Mouse (Mus musculus) embryonic facial prominence, embryonic 15.5 days (tissue): Measurements from ENCODE around the gene Gm36028. TPM values are rescaled to one million over a fixed set of nuclear protein-coding genes. Genes with fewer than 3 reads are reported as not detected.

Source experiments
- ATAC-seq: fragments of 200-750 bp; cut with Nextera tagmentation; 2 replicates; pipeline ENCODE4 v1.8.0; 2017; ENCODE audit warnings: low read depth, moderate TSS enrichment; ENCODE audit not compliant: insufficient number of reproducible peaks, low FRiP score, low TSS enrichment
- H3K27ac ChIP-seq: fragments of 300-500 bp; sonication (generic); replicated peaks from 2 replicates; pipeline ENCODE4 v1.5.1; 2015; ENCODE audit warnings: mild to moderate bottlenecking, inconsistent platforms
- H3K27me3 ChIP-seq: fragments of 300-500 bp; sonication (generic); 2 replicates; pipeline ENCODE4 v1.6.1; 2015; ENCODE audit warnings: inconsistent platforms
- H3K36me3 ChIP-seq: fragments of 300-500 bp; sonication (generic); 2 replicates; pipeline ENCODE4 v1.6.1; 2015; ENCODE audit warnings: mild to moderate bottlenecking, inconsistent platforms
- H3K4me1 ChIP-seq: fragments of 300-500 bp; sonication (generic); 2 replicates; pipeline ENCODE4 v1.6.1; 2015; ENCODE audit warnings: inconsistent platforms
- H3K4me2 ChIP-seq: fragments of 300-500 bp; sonication (generic); replicated peaks from 2 replicates; pipeline ENCODE4 v1.6.1; 2015; ENCODE audit warnings: mild to moderate bottlenecking, inconsistent platforms
- H3K4me3 ChIP-seq: fragments of 300-500 bp; sonication (generic); replicated peaks from 2 replicates; pipeline ENCODE4 v1.5.1; 2015; ENCODE audit warnings: mild to moderate bottlenecking, inconsistent platforms
- H3K9ac ChIP-seq: fragments of 300-500 bp; sonication (generic); 2 replicates; pipeline ENCODE4 v1.6.1; 2015; ENCODE audit warnings: inconsistent platforms
- H3K9me3 ChIP-seq: fragments of 300-500 bp; sonication (generic); replicated peaks from 2 replicates; pipeline ENCODE4 v1.6.1; 2016; ENCODE audit warnings: inconsistent platforms
- WGBS: fragments of 180-500 bp; shearing (Covaris S2); methylation state at CpG from one replicate; pipeline ENCODE4 v1.1.7; 2015; 5-methylcytosine and 5-hydroxymethylcytosine counted together
- polyA plus RNA-seq: library from polyadenylated mRNA; unstranded; fragments of >200 nt; fragmentation: Nextera tagmentation; extraction: Ambion mirVana; gene quantifications from 2 replicates; pipeline ENCODE4 v1.2.1, GENCODE M21; 2015

Gene Gm36028
- polyA plus RNA-seq, 1 experiment from 2014 or later, result 0.19 TPM

DNA sequence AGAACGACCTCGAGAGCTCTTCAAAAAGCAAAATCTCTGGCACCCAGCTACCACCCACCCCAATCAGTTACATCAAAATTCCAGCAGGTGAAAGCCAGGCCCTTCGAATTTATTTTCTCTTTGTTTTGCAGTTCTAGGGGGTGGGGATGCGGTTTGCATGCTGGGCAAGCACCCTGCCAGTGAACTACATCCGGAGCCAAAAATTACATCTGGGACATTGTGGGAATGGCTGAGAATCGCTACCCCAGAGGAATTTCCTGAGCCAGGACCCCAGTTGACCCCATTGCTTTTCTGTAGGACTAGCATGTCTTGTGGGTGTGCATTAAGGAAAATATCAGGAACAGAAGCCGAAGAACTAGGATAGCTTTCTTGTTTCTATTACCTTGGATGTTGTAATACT, 29.9 kb downstream of the Gm36028 start:
- H3K9ac ChIP-seq, result no peak overlapping the region
- H3K36me3 ChIP-seq, result peaks cover 87% of the 10 kb centered on the region
- H3K27me3 ChIP-seq, result no peaks in the 10 kb centered on the region
- H3K4me3 ChIP-seq, result no peak overlapping the region
- H3K4me1 ChIP-seq, result no peaks in the 10 kb centered on the region
- no peaks in the 10 kb centered on the region for H3K9me3 ChIP-seq
- WGBS, result 74% methylated on average over 7 of the region's 7 CpGs
- no peak overlapping the region for H3K4me2 ChIP-seq
- no peak for ATAC-seq
- no peak overlapping the region for H3K27ac ChIP-seq

DNA sequence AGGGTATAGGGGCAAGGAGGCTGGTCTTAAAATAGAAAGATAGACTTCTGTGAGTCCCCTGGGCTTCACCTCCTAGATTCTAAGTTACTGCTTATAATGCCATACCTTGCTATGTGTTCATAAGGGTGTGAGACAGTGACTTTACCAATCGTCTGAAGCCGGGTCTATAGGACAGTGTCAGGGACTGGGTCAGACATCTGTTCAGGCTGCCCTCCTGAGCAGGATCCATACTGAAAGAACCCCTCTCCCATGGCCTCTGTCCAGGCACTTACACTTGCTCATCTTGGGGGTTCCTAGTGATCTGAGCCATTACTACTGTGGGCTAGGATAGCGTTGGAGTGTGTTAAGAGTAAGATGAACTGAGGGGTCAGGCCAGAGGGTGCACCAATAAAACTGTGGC, 34.7 kb downstream of the Gm36028 start:
- Histone ChIP-seq H3K27ac (no peak overlapping the region), H3K4me3 (no peak overlapping the region), H3K27me3 (no peaks in the 10 kb centered on the region), H3K9me3 (no peaks in the 10 kb centered on the region), H3K36me3 (peaks cover 94% of the 10 kb centered on the region), H3K4me2 (no peak overlapping the region), H3K9ac (no peak overlapping the region), H3K4me1 (no peaks in the 10 kb centered on the region)
- WGBS, result 92% methylated on average over 3 of the region's 3 CpGs
- no peak for ATAC-seq

DNA sequence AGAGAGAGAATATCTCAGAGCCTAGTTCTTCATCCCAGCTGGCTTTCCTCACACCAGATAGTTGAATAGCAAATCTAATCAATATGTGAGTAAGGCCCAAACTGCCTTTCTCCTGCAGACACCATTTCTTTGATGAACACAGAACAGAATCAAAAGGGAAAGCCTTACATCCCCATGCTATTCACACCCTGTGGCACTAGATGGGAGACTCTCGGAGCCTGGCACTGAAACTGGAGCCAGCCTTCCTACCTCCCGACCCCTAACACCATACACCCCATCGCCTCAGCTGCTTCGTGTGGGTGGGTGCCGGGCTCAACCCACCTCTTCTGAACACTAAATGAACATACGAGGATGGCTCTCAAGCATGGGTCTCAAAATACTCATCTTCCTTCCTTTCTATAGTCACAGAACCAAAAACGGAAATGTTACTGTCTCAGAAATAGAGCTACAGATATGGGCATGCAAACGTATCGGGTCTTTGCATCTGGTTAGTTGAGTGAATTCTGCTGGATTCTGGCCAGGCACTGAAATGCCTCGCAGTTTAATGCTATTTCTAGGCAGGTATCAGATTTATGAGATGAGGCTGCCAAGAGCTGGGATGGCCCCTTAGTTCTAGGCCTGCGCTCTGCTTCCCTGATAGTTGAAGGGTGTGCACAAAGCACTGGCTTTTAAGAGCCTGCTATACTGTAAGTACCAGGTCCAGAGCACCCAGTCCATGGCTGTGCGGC, 36.0 kb downstream of the Gm36028 start:
- WGBS, result 82% methylated on average over 12 of the region's 12 CpGs
- Histone ChIP-seq H3K27me3 (no peaks in the 10 kb centered on the region), H3K36me3 (peaks cover 93% of the 10 kb centered on the region), H3K9me3 (no peaks in the 10 kb centered on the region), H3K27ac (no peak overlapping the region), H3K4me1 (no peaks in the 10 kb centered on the region), H3K4me3 (no peak overlapping the region), H3K4me2 (no peak overlapping the region), H3K9ac (no peak overlapping the region)
- no peak for ATAC-seq

DNA sequence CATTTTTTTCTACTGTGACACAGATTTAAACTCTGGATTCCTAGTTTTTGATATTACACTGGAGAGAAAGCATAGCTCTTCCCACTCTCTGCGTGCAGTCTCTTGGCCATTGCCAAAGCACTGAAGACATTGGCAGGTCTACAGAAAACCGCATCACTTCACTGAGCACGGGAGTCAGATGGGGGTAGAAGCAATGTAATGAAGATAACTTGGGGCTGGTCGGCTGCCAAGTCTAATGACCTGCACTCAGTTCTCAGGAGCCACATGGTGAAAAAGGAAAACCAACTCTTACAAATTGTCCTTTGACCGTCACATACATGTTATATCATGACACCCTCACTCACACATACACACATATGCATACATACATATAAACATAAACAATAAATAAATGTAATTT, 37.0 kb downstream of the Gm36028 start:
- H3K4me1 ChIP-seq, result no peaks in the 10 kb centered on the region
- no peak overlapping the region for H3K27ac ChIP-seq
- H3K4me2 ChIP-seq, result no peak overlapping the region
- no peaks in the 10 kb centered on the region for H3K9me3 ChIP-seq
- peaks cover 88% of the 10 kb centered on the region for H3K36me3 ChIP-seq
- 78% methylated on average over 5 of the region's 5 CpGs for WGBS
- H3K9ac ChIP-seq, result no peak overlapping the region
- H3K27me3 ChIP-seq, result no peaks in the 10 kb centered on the region
- H3K4me3 ChIP-seq, result no peak overlapping the region
- no peak for ATAC-seq

DNA sequence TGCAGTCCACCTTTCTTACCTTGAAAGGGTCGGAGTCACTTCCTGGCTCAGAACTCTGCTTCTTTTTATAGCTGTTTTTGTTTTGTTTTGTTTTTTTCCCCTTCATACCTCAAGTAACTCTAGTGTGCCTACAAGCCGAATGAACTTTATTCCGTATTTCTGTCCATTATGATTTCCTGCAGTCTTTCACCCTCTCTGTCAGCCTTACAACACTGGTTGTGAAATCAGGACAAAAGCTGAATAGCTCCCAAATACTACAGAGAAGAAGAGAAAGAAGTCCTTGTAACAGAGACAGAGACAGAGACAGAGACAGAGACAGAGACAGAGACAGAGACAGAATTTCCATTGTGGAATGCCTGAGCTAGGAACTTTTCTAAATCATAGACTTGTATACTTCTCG, 43.0 kb downstream of the Gm36028 start:
- no peak for ATAC-seq
- Histone ChIP-seq H3K4me3 (no peak overlapping the region), H3K27ac (no peak overlapping the region), H3K9me3 (no peaks in the 10 kb centered on the region), H3K9ac (no peak overlapping the region), H3K36me3 (peaks cover 60% of the 10 kb centered on the region), H3K4me2 (no peak overlapping the region), H3K27me3 (no peaks in the 10 kb centered on the region), H3K4me1 (peaks cover 18% of the 10 kb centered on the region)
- 85% methylated on average over 4 of the region's 4 CpGs for WGBS

DNA sequence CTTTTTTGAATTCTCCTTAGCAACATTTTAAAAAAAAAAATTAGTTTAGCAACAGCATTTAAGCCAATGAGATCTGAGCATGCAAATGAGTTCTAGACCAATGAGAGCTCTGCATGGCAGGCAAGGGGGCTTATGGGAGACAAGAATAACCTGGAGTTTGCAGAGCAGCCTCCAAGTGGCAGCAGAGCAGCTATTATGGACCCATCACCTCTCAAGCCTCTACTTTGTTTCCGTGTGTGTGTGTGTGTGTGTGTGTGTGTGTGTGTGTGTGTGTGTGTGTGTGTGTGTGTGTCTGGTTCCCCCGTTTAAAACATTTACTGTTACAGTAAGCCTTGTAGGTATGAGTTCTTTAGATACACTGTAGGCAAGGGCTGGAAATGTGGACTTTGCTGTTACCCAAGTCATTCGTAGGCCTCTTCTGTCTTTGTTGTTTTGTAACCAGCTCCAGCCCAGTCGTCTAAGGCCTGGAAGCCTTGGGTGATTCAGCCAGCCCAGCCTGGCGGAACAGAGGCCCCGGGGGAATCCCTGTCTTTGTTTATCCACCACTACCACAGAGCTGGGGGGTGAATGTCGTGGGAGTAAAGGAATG, 46.5 kb downstream of the Gm36028 start:
- Histone ChIP-seq H3K27ac (peak overlapping the region; percentile 84), H3K4me3 (no peak overlapping the region), H3K4me1 (peaks cover 36% of the 10 kb centered on the region), H3K27me3 (no peaks in the 10 kb centered on the region), H3K36me3 (peaks cover 35% of the 10 kb centered on the region), H3K4me2 (peak overlapping the region; percentile 19; the same call in 1 of the 2 replicates), H3K9me3 (no peaks in the 10 kb centered on the region), H3K9ac (no peak overlapping the region)
- ATAC-seq, result peak; percentile 91
- WGBS, result 12% methylated on average over 7 of the region's 7 CpGs

DNA sequence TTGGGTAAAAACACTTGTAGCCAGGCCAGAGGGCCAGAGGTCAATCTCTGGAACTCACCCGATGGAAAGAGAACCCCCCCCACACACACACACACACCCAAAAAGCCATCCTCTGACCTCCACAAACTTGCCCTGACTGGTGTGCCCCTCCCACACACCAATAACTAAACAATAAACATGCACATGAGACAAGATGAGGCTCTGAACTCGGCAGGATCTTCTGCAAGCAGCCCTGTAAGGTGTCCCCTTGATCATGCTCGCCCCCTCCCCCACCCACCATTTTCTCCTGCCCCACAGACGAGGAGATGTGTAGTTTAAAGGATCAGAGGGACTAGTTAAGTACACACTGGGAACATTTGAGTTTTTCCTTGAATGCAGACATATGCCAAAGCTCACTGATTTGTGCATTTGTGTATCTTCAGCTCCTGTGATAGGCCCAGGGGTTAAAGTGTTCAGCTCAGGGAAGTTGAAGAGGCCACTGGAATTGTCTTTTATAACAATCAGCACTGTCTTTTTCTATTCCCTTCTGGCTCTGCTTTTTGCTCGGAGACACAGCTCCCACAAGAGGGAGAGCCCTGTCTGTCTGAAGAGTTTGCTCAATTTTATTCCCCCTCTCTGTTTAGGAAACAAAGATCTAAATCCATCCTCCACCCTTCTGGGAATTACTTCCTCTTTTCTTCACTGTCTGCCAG, 47.1 kb downstream of the Gm36028 start:
- no peaks in the 10 kb centered on the region for H3K27me3 ChIP-seq
- WGBS, result 26% methylated on average over 5 of the region's 5 CpGs
- no peak overlapping the region for H3K9ac ChIP-seq
- H3K4me3 ChIP-seq, result no peak overlapping the region
- H3K36me3 ChIP-seq, result peaks cover 30% of the 10 kb centered on the region
- peak overlapping the region; percentile 84 for H3K27ac ChIP-seq
- no peak for ATAC-seq
- H3K9me3 ChIP-seq, result no peaks in the 10 kb centered on the region
- H3K4me1 ChIP-seq, result peaks cover 42% of the 10 kb centered on the region
- H3K4me2 ChIP-seq, result peak overlapping the region; percentile 19; the same call in 1 of the 2 replicates

DNA sequence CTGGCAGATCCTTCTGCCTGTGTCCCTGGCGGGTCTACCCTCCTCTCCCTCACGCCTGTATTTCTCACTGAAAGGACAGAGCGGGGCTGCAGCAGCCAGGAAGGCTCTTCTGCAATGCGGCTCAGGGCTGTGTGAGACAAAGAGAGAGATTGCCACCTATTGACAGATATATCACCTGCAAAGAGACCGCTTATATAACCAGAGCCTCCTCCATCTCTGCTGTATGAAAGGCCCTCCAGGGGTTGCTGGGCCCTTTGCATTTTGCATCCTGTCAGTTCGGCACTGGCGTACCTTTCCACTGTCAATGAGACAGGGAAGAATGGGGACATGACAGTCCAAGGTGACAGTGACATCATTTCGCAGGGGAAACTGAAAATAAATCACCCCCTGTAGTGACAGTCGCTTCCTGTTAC, 48.5 kb downstream of the Gm36028 start:
- H3K4me2 ChIP-seq, result no peak overlapping the region
- ATAC-seq, result no peak
- no peak overlapping the region for H3K4me3 ChIP-seq
- H3K27me3 ChIP-seq, result no peaks in the 10 kb centered on the region
- no peak overlapping the region for H3K9ac ChIP-seq
- H3K4me1 ChIP-seq, result peaks cover 52% of the 10 kb centered on the region
- H3K36me3 ChIP-seq, result peaks cover 17% of the 10 kb centered on the region
- H3K27ac ChIP-seq, result peak overlapping the region; percentile 39
- 58% methylated on average over 9 of the region's 9 CpGs for WGBS
- no peaks in the 10 kb centered on the region for H3K9me3 ChIP-seq

DNA sequence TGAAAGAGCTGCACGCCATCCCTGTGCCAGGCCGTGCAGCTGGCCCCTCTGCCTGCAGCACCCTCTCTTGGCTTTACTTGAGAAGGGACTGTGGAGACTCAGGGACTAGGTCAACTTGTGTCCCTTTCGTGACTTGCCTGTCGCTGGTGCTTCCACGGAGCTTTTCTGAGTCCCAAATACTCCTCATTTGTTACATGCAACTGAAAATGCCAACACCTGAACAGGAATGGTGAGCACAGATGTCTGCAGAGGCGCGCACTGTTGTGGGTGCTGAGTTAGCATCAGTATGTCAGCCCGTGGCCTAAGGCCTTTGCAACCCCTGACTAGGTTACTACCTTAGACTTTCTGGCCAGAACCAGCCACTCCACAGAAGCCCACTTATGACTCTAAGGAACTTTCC, 49.1 kb downstream of the Gm36028 start:
- H3K9ac ChIP-seq, result no peak overlapping the region
- ATAC-seq, result no peak
- H3K4me3 ChIP-seq, result no peak overlapping the region
- no peak overlapping the region for H3K4me2 ChIP-seq
- H3K9me3 ChIP-seq, result no peaks in the 10 kb centered on the region
- H3K27me3 ChIP-seq, result no peaks in the 10 kb centered on the region
- 86% methylated on average over 8 of the region's 8 CpGs for WGBS
- peaks cover 58% of the 10 kb centered on the region for H3K4me1 ChIP-seq
- H3K27ac ChIP-seq, result peak overlapping the region; percentile 39; the same call in 1 of the 2 replicates
- H3K36me3 ChIP-seq, result peaks cover 16% of the 10 kb centered on the region; the same call in 1 of the 2 replicates

DNA sequence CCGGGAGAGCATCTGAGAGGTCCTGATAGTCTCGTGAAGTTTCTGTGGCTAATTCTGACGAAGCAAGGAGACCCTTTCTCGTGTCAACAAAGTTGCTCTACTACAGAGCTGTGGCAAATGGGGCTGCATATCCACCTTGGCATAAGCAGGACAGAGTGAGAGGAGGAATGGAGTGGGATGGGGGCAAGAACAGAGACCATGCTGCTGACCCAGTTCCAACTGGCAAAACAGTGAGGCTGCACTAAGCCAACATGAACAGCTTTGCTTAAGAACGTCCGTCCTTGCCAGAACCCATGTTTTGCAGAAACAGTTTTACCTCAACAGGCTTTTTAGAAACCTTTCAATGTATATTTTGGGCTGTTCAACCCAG, 51.3 kb downstream of the Gm36028 start:
- ATAC-seq, result no peak
- Histone ChIP-seq H3K4me2 (peak overlapping the region; percentile 28; the same call in 1 of the 2 replicates), H3K27ac (peak overlapping the region; percentile 79), H3K27me3 (no peaks in the 10 kb centered on the region), H3K36me3 (peaks cover 9% of the 10 kb centered on the region), H3K4me3 (no peak overlapping the region), H3K9me3 (no peaks in the 10 kb centered on the region), H3K9ac (no peak overlapping the region), H3K4me1 (peaks cover 71% of the 10 kb centered on the region)
- 48% methylated on average over 6 of the region's 6 CpGs for WGBS

DNA sequence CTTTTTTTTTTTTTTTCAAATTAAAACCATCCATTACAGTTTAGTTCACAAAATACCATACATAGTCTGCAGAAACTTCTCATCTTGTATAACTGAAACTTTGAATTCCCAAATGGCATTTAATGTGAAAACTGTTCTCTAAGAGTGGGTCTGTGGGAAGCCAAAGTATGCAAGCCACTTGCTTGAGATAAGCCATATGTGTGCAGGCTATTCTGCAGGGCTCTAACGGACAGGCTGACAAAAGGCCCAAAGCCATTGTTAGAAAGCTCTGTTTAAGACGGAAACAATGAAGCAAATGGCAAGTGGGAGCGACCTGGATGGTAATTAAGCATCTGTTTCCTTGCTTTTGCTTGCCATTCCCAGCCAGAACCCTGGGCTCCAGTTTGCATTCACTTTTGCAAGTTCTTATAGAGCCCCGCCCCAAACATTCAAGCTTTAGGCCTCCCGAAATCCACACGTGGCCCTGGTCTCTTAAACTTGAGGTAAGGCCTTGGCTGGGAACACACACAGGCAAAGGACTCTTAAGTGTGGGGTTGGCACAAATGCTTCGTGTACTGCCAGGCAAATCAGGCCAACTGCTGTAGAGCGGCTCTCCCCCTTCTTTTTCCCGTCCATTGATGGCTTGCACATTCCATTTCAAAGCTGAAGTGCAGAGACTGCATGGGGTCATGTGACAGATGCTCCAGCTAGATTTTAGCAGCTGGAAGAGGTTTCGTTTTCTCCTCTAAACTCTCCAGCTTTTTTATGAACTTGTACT, 51.9 kb downstream of the Gm36028 start:
- ATAC-seq, result peak; percentile 70
- Histone ChIP-seq H3K36me3 (peaks cover 14% of the 10 kb centered on the region), H3K4me1 (peaks cover 67% of the 10 kb centered on the region), H3K27me3 (no peaks in the 10 kb centered on the region), H3K27ac (peak overlapping the region; percentile 79), H3K9ac (no peak overlapping the region), H3K4me2 (peak overlapping the region; percentile 28; the same call in 1 of the 2 replicates), H3K9me3 (no peaks in the 10 kb centered on the region), H3K4me3 (no peak overlapping the region)
- 23% methylated on average over 10 of the region's 10 CpGs for WGBS
